Mouse (Mus musculus) lung, postnatal 0 days (tissue): Measurements from ENCODE around the gene Gfpt2. TPM values are rescaled to one million over a fixed set of nuclear protein-coding genes. Genes with fewer than 3 reads are reported as not detected.
A peak's percentile ranks its signal among the peaks of the same experiment; 100 is the strongest.

ENCODE experiments used
- ATAC-seq: fragments of 200-750 bp; cut with Nextera tagmentation; 2 replicates; pipeline ENCODE4 v1.8.0; 2017; ENCODE audit warnings: moderate library complexity
- DNase-seq: peaks from one replicate; pipeline ENCODE4 v3.0.0-alpha.2; 2016; ENCODE audit warnings: low spot score
- H3K27ac ChIP-seq: fragments of 300-500 bp; sonication (generic); 2 replicates; pipeline ENCODE4 v1.5.1; 2014; ENCODE audit warnings: antibody characterized with exemption, mild to moderate bottlenecking, low read length, mixed read lengths
- H3K27me3 ChIP-seq: fragments of 300-500 bp; sonication (generic); replicated peaks from 2 replicates; pipeline ENCODE4 v1.6.1; 2014; ENCODE audit warnings: low read length, mixed read lengths; ENCODE audit not compliant: insufficient read depth
- H3K36me3 ChIP-seq: fragments of 300-500 bp; sonication (generic); 2 replicates; pipeline ENCODE4 v1.6.1; 2014; ENCODE audit warnings: low read length, mixed read lengths; ENCODE audit not compliant: insufficient read depth
- H3K4me1 ChIP-seq: fragments of 300-500 bp; sonication (generic); 2 replicates; pipeline ENCODE4 v1.6.1; 2014; ENCODE audit warnings: antibody characterized with exemption, low read depth, low read length, mixed read lengths; ENCODE audit not compliant: insufficient read depth
- H3K4me2 ChIP-seq: fragments of 300-500 bp; sonication (generic); replicated peaks from 2 replicates; pipeline ENCODE4 v1.6.1; 2014; ENCODE audit warnings: low read depth, mild to moderate bottlenecking, low read length, moderate library complexity, mixed read lengths
- H3K4me3 ChIP-seq: fragments of 300-500 bp; sonication (generic); 2 replicates; pipeline ENCODE4 v1.5.1; 2014; ENCODE audit warnings: low read depth, low read length
- H3K9ac ChIP-seq: fragments of 300-500 bp; sonication (generic); replicated peaks from 2 replicates; pipeline ENCODE4 v1.6.1; 2014; ENCODE audit warnings: low read depth, mild to moderate bottlenecking
- H3K9me3 ChIP-seq: fragments of 300-500 bp; sonication (generic); 2 replicates; pipeline ENCODE4 v1.6.1; 2016; ENCODE audit warnings: low read length, mixed read lengths
- CTCF ChIP-seq: IDR thresholded peaks from 2 replicates; pipeline ENCODE4 v1.5.1; 2016; ENCODE audit warnings: antibody characterized with exemption, mild to moderate bottlenecking
- EP300 ChIP-seq: IDR thresholded peaks from 2 replicates; pipeline ENCODE4 v1.6.1; 2016; ENCODE audit warnings: antibody characterized with exemption, mild to moderate bottlenecking, control low read depth
- WGBS: fragments of 180-500 bp; shearing (Covaris S2); extraction: QIAGEN DNeasy Blood & Tissue Kit; methylation state at CpG from one replicate; pipeline ENCODE4 v1.1.7; 2014; 5-methylcytosine and 5-hydroxymethylcytosine counted together
- polyA plus RNA-seq: library from polyadenylated mRNA; unstranded; fragments of >200 nt; fragmentation: Nextera tagmentation; extraction: Ambion mirVana; gene quantifications from 2 replicates; pipeline ENCODE4 v1.2.1, GENCODE M21; 2015

The Gfpt2 gene
- polyA plus RNA-seq, 1 experiment from 2014 or later, result 4.5 TPM

DNA sequence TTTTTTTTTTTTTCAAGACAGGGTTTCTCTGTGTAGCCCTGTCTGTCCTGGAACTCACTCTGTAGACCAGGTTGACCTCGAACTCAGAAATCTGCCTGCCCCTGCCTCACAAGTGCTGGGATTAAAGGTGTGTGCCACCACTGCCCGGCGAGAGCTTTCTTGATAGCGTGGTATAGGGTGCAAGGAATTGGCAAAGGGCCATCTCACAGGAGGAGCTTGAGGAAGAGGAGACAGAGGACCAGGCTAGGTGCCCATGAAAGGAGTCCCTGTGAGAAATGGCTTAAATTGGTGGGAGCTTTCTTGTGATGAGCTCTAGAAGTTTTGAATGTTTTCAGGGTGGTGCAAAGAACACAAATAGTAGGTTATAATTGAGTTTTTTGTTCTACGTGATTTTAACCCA lies 25.2 kb upstream of the Gfpt2 start:
- H3K9ac ChIP-seq, result no peak overlapping the region
- no peak for DNase-seq
- no peak overlapping the region for H3K4me2 ChIP-seq
- no peak for ATAC-seq
- H3K4me3 ChIP-seq, result no peak overlapping the region
- no peaks in the 10 kb centered on the region for H3K9me3 ChIP-seq
- no peak overlapping the region for H3K27ac ChIP-seq
- 81% methylated on average over 5 of the region's 5 CpGs for WGBS
- no peaks in the 10 kb centered on the region for H3K36me3 ChIP-seq
- TF ChIP-seq CTCF (no peak), EP300 (no peak)
- H3K27me3 ChIP-seq, result no peaks in the 10 kb centered on the region
- H3K4me1 ChIP-seq, result no peaks in the 10 kb centered on the region

DNA sequence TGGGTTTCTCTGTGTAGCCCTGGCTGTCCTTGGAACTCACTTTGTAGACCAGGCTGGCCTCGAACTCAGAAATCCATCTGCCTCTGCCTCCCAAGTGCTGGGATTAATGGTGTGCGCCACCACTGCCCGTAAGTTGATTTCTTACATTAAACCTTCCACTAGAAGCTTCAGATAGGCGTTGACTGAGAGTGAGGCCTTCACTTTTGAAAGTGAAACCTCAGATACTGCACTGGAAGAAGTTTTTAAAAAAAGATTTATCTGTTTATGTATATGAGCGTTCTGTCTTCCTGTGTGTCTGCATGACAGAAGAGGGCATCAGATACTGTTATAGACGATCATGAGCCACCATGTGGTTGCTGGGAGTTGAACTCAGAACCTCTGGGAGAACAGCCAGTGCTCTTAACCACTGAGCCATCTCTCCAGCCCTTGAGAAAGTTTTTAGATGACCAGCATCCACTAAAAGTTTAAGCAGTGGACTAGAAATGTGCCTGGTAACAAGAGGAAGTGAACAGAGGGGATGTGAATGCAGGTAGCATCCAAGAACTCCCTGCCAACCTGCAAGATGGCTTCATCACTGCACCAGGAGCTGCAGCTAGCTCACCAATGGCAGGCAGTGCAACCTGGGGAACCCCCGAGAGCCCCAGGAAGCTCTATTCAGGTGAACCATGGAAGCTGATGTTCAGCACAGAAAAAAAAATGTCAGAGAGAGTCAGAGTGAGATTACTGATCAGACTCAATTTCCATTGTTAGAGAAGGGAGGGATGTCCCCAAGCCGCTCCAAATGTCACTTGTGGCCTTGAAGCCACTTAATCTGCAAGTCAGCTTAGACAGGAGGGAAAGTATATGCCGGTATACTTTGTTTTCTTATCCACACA lies 23.1 kb upstream of the Gfpt2 start:
- no peak for DNase-seq
- TF ChIP-seq CTCF (no peak), EP300 (no peak)
- Histone ChIP-seq H3K4me3 (no peak overlapping the region), H3K4me1 (no peaks in the 10 kb centered on the region), H3K9ac (no peak overlapping the region), H3K27ac (no peak overlapping the region), H3K4me2 (no peak overlapping the region), H3K9me3 (no peaks in the 10 kb centered on the region), H3K27me3 (no peaks in the 10 kb centered on the region), H3K36me3 (no peaks in the 10 kb centered on the region)
- WGBS, result 65% methylated on average over 9 of the region's 9 CpGs
- no peak for ATAC-seq

DNA sequence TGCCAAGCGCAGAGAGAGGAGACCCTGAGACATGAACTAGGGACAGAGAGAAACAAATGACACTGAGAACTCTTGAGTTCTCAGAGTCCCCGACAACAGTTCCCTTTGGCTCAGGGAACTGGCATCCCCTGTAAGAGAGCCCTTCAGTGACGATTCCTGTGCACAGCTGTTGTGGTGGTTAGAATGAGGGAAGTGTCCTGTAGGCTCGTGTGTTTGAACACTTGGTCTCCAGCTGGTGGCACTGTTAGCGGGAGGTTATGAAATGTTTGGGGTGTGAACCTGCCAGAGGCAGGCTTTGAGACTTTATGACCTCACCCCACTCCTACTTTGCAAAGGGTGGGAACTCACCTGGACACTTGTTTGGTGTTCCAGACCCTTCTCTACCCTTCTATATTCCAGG lies 21.7 kb upstream of the Gfpt2 start:
- Histone ChIP-seq H3K4me2 (no peak overlapping the region), H3K4me3 (no peak overlapping the region), H3K9me3 (no peaks in the 10 kb centered on the region), H3K9ac (no peak overlapping the region), H3K36me3 (no peaks in the 10 kb centered on the region), H3K27me3 (no peaks in the 10 kb centered on the region), H3K4me1 (no peaks in the 10 kb centered on the region), H3K27ac (no peak overlapping the region)
- WGBS, result 38% methylated on average over 5 of the region's 5 CpGs
- ATAC-seq (no peak), DNase-seq (peak; percentile 34)
- TF ChIP-seq EP300, result no peak
- peak; percentile 31; the same call in 1 of the 2 replicates for TF ChIP-seq CTCF

DNA sequence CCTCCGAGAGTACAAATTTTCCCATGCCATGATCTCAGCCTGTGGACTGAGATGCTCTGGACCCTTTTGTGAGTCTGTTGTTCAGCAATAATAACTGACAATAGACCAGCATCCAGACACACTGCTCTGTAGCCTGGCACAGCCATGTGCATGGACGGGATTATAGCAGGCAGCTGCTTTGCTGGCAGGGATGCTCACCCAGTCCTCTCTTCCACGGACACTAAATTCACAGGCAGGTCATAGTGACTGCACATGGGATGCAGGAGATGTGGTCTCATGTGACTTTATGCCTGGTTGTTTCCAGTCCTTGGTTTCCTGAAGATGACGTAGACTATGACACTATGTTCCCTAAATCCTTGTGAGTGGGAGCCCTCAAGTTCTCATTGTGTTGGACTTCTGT lies 19.1 kb upstream of the Gfpt2 start:
- H3K27me3 ChIP-seq, result no peaks in the 10 kb centered on the region
- H3K9me3 ChIP-seq, result no peaks in the 10 kb centered on the region
- H3K9ac ChIP-seq, result no peak overlapping the region
- no peak overlapping the region for H3K4me2 ChIP-seq
- no peak for DNase-seq
- no peak for ATAC-seq
- 80% methylated on average over 4 of the region's 4 CpGs for WGBS
- no peak for TF ChIP-seq CTCF
- no peak for TF ChIP-seq EP300
- H3K4me1 ChIP-seq, result no peaks in the 10 kb centered on the region
- H3K36me3 ChIP-seq, result no peaks in the 10 kb centered on the region
- H3K4me3 ChIP-seq, result no peak overlapping the region
- no peak overlapping the region for H3K27ac ChIP-seq

DNA sequence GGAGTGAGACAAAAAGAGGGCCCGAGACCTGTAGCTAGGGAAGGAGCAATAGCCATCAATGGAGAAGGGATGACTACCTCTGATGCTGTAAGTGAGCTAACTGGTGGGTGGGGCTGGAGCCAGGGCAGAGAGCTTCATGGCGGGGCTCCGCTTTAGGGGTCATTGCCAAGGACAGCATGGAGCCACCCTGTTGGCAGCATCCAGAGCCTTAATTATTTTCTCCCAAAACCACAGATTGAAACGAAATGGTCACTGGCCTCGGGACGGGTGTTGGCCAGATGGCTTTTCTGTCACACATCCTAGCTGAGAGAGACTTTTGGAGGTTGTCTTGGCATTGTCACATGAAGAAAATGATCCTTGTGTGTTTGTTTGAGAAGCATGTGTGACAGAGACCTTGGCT lies 15.1 kb upstream of the Gfpt2 start:
- no peak for TF ChIP-seq EP300
- TF ChIP-seq CTCF, result no peak
- Histone ChIP-seq H3K4me2 (no peak overlapping the region), H3K4me3 (no peak overlapping the region), H3K27ac (no peak overlapping the region), H3K9ac (no peak overlapping the region), H3K9me3 (no peaks in the 10 kb centered on the region), H3K27me3 (no peaks in the 10 kb centered on the region), H3K36me3 (no peaks in the 10 kb centered on the region), H3K4me1 (no peaks in the 10 kb centered on the region)
- DNase-seq (no peak), ATAC-seq (no peak)
- 90% methylated on average over 6 of the region's 6 CpGs for WGBS

DNA sequence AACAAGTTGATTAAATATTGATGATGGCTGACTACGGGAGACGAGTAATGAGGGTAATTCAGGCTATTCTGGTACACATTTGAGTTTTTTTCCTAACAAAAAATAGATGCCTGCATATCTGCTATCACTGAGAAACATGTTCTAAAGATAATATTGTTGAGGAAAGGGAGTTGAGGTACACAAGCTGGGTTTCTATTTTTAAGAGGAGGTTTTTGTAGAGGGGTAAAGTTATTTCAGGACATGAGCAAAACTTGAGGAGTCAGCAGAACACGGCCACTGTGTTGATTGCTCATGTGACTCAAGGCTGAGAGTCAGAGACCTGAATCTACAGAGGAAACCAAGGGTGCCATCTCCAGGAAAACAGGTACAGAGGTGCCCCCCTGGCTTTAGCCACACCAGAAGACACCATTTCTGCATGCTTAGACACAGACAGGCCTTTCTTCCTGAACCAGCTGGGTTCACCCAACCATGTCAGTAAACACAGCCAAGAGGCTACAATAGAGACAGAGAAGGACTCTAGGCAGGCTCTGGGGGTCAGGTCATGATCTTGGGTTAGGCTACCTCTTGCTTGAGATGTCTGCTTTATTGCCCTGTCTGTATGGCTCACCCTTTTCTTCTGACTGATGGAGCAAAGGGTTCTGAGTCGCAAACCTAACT lies 13.7 kb upstream of the Gfpt2 start:
- Histone ChIP-seq H3K9ac (no peak overlapping the region), H3K4me2 (no peak overlapping the region), H3K27ac (no peak overlapping the region), H3K4me1 (no peaks in the 10 kb centered on the region), H3K4me3 (no peak overlapping the region), H3K9me3 (no peaks in the 10 kb centered on the region), H3K36me3 (no peaks in the 10 kb centered on the region), H3K27me3 (no peaks in the 10 kb centered on the region)
- ATAC-seq, result no peak
- WGBS, result 77% methylated on average over 4 of the region's 4 CpGs
- no peak for DNase-seq
- TF ChIP-seq CTCF (no peak), EP300 (no peak)
